Mouse (Mus musculus) MEL-GATA-1-ER (cell line): Measurements from ENCODE around the gene Heatr5a.
A peak's percentile ranks its signal among the peaks of the same experiment; 100 is the strongest.

ENCODE experiments used
- DNase-seq: peaks from one replicate; pipeline ENCODE4 v3.0.0-alpha.2; 2012; ENCODE audit warnings: low read depth; ENCODE audit errors: extremely low read depth

Gene Heatr5a

DNA sequence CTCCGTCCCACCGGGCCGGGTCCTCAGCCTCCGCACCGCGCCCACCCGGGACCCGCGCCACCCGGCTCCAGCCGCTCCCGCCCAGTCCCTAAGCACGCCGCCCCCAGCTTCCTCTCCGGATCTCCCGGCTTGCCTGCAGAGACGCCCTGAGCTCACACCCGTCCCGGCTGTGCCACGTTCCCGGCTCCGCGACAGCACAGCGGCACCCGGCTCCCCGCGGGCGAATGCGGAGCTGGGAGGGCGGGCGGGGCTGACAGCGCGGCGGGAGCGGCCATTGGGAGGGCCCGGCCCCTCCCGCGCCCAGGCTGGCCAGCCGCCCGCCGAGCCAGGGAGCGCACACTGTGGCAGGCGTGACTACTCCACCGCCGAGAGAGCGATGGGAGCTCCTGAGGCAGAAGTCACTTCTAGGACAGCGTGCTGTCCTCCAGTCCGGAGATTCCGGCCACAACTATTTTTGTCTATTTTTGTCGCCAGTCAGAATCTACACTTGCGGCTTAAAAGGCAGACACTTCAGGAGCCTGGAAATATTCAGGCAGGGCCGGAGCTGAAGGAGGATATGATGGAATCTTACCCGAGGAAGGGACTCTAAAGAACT is at the start of gene Heatr5a:
Gene Heatr5a, minus strand, starts transcription at position 252 of the 595 bp plus-strand sequence.
- DNase-seq: peak; percentile 61

DNA sequence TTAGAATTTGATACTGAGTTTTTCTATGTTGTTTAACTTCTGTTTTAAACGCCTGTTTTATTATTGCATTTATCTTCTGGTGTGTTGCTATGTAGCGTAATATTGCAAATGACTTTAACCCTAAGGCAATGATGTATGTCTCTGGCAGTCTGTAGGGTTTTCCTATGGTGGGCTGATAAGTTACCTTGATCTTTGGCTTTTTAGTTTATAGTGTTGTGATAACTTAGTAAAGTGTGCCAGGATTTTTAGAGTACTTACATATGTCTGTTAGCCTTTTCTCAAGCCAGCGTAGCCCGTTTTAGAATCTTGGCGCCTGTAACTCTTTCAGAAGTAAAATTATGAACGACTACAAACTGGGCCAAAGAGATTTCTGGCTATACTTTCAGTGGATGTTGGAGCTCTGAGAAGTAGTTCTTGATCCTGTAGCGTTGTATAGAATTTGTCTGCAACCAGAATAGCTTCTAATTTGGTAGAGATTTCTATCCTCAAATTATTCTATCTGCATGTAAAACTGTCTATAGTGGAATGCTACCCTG is 43.4 kb upstream of the Heatr5a start:
- no peak for DNase-seq

DNA sequence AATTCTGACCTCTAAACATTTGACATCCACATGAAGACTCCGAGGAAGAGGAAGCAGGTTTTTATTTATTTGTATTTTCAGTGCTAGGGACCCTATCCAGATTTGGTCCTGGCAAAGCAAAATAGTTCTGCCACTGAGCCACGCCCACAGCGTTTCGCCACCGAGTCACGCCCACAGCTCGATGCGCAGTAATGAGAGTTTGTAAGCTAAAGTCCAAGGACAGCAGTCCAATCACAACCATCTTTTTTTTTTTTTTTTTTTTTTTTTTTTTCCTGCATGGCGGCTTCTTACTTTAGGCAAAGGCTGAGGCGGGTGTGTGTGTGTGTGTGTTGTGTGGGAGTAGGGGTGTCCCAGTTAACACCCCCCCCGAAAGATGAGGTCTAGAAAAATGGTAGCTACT is 42.9 kb upstream of the Heatr5a start:
- DNase-seq: peak; percentile 36

DNA sequence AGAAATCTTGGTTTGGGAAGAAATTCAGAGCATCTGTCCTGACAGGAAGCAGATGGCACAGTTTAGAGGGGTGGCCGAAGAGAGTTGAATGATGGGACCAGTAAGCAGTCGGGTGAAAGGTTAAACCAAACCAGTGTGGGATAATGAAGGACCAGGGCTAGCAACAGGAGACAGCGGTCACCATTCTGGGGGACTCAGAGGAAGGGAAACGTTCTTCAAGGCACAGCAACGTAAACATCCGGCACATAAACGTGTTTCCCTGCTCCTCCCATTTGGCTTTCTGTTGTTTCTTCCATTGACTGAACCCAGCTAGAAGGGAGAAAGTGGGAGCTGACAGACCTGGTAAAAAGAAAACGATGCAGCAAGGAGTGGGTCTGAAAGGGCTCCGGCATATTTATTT is 42.2 kb upstream of the Heatr5a start:
- DNase-seq: no peak

DNA sequence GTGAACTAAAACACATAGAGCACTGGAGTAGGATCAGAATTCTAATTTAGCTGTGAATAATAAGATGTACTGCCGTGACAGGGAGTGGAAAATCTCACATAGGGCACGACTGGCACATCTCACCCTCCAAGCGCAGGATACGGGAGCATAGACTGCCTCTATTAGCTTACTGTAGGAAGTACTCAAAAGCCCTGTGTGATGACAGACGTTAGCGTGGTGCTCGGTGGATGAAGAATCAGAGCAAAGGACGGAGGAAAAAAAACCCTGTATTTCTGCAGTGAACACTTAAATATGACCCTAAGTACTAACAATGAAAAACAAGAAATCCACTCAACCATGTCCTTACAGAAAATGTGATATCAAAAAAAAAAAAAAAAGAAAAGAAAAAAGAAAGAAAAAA is 41.0 kb upstream of the Heatr5a start:
- DNase-seq: no peak

DNA sequence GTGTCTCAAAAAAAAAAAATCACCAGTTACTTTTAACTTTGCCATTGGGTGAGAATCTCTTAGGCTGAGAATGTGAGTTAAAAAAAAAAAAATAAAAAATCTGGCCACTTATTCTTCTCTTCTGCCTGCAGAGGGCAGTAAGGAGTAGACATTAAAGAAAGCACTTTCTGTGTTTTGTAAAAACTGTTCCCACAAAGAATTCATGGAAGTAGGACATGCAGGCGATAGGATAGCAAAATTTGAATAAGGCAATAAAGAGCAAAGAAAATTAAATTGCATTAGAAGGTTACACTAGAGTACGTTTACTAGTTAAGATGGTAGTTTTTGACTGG is 39.5 kb upstream of the Heatr5a start:
- DNase-seq: no peak

DNA sequence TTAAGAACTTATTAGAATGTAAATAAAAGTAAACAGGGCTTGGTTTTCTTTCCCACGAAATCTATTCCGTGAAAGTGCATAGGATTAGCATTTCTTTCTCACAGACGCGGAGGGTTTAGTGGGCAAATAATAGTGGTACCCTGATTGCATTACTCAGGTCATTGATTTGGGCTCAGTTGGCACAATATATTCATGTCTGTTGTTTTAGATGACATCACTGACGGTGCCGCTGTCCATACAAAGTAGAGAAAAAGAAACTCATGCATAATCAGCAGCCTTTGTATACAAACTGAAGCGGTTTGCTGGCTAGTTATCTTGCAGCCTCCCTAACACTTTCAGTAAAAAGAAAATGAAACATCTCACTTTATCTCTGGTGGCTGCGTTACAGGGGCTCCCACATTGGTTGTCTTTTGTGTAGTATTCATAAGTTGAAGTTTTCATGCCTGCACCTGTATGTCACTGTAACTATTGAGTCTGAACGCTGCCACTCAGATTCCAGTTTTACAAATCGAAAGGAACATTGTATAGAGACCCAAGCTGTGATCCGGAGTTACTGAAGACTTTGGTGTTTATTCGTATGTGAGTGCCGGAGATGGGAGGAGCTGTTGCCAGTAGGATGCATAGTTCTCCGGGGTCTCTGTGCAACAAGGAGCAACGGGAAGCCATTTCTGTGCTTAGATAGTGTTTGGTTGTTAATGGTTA is 39.0 kb upstream of the Heatr5a start:
- DNase-seq: no peak

DNA sequence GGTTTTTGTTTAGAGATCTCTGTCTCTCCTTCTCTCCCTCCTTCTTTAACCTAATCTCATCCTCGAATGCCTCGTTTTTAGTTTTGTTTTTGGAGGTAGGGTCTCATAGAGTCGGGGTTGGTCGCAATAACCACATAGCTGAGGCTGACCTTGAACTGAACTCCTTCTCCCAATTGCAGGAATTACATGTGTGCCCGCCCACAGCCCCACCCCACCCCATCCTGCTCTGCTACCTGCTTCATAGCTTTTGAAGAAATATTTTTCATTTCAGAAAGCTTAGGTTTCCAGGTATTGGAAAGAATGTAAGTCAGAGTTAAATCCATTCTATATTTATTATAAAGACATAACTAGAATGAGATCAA is 35.5 kb upstream of the Heatr5a start:
- no peak for DNase-seq

DNA sequence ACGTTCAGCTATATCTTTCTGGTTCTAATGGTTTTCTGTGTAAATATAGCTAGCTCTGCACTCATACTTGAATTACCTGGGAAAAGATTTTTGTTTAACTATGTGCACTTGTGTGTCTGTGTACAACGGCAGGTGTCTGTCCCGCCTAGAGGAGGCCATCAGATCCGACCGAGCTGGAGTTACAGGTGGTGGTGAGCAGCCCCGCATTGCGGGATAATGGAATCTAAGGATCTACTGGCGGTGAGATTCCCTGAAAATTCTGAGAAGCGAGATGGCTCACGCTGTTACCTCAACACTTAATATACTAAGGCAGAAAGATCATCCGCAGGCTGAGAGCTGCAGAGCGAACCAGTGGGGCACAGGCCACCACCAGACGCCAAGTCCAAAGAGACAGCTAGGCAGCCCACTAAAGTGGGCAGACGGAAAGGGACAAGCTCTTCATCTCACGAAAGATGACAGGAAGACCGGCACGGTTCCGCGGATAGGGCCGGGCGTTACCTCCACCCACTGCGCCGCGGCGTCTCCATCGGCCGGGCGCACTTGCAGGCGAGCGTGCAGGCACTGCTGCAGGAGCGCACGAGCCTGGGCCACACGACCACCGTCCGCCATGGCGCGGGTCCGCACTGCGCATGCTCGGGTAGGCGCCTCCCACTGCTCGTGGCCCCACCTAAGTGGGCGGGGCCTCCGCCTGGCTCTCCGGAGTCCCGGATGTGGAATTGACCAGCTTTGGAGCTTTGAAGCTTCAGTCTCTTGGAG is 34.9 kb upstream of the Heatr5a start, which contains the start of gene Dtd2:
Gene Dtd2, minus strand, starts transcription at position 625 of the 756 bp plus-strand sequence.
- peak; percentile 58 for DNase-seq

DNA sequence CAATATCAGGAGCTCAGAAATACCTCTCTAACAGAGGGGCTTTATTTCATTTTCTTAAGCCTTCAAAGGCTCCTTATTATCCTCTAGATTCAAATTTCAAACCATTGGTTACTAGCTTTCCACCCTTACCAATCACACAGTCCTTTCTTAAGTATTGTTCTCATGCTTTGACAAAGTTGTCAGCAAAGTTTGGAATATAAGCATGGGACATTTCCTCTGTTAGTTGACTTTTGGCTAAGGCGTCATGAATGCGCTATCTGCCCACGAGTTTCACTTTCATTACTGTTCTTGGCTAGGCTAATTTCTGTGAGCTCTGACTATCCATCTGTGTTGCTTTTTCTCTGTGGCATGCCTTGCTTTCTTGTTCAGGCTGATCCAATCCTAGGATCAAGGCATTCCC is 31.6 kb upstream of the Heatr5a start:
- no peak for DNase-seq

DNA sequence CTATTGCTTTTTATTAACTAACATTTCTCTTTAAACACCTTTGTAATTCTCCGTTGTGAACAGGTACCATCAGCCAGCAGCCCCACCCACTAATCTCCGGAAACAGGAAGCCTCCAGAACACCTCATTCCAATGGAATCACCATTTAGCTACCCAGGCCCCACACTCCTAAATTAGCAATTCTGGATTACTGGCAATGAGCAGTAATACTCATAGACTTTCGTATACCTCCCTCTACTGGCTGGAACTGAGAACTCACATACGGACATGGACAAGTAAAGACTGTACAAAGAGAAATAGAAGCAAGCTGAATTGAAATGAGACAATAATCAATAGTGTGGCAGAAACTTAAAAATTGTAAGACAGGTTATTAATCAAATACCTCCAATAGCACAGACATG is 30.4 kb upstream of the Heatr5a start:
- peak; percentile 59 for DNase-seq

DNA sequence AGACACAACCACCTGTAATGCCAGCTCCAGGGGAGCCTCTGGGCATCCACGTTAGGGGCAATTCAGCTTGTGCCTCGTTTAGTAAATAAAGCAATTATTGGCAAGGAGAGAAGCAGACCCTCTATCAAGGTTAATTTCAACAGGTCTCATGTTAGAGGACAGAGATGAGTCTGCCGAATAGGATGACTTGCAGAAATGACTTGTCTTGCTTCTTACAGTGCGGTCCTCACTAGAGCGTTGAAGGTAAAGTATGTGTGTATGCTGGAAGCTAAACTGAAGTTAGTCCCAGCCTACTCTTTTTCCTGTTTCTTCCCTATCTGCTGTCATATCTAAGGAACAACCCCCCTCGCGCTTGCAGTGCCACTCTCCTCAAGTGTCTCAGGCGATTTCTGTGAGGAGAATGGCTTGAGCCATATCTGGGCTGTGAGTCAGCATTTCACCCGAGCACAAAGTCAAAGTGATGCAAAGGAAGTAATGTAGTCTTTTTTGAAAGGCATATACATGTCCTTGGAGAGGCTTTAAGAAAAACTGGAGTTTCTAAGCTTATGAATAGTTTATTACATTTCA is 27.3 kb upstream of the Heatr5a start:
- DNase-seq: peak; percentile 68

DNA sequence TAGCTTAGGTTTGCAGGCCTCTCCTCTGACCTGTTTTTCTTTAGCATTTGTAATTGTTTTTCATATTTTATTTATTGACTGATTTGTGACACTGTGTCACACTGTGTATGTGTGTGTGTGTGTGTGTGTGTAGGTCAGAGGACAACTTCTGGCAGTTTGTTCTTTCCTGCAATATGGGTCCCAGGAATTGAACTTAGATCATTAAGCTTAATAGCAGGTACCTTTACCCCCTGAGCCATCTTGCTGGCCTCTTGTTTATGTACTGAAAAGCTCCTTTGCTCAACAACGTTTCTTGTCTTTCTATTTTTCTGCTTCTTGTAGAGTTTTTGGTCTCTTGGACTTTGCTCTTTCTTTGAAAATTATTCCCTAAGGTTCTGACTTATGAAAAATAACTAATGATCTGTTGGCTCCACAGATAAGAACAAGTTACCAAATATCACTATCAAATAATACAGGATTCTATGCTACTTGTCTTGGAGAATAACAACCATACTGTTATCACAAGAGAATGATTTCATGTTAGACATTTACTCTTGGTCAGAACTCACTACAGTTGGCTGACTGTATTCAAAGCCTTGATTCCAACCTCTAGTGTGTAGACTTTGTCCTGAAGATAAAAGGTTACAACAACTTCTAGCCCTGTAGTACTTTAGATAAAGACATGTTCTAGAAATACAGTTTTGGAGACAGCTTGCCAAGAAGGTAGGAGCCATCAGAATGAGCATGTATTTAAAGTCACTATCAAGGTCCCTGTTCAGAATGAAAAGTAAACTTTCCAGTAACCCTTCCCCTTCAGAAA is 24.8 kb upstream of the Heatr5a start:
- DNase-seq: no peak

DNA sequence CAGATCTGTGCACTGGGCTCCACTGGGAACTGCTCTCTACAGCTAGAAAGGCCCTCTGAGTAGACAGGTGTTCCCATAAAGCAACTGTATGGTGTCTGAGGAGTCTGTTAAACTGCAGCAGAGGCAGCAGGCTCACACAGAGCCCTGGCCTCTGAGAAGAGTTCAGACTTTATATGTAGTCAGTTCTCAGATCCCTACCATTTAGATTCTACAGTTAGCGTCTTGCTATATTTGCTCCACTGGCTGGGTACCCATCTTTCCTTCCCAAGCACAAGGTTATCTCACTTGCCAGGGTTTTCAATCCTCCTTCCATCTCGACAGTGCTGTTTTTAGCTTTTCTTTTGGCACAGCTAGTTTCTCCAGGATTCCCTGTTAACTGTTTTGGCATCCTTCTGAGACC is 19.5 kb upstream of the Heatr5a start:
- no peak for DNase-seq

DNA sequence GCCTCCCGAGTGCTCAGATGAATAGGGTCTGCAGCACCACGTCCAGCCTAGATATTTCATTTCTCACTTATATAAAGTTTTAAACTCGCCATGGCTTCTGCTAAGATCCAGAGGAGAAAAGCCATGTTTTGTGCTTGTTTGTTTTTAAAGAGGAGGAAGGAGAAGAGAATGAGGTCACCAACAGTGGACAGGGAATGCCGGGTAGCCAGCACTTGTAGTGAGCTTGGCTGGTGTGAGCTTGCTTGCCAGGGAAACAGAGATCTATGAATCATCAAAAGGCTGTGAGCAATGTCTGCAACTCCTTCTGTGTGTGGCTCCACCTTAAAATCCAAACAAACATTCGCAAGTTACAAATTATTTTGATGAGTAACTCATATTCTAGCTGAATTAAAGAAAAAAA is 17.4 kb upstream of the Heatr5a start:
- DNase-seq: no peak

DNA sequence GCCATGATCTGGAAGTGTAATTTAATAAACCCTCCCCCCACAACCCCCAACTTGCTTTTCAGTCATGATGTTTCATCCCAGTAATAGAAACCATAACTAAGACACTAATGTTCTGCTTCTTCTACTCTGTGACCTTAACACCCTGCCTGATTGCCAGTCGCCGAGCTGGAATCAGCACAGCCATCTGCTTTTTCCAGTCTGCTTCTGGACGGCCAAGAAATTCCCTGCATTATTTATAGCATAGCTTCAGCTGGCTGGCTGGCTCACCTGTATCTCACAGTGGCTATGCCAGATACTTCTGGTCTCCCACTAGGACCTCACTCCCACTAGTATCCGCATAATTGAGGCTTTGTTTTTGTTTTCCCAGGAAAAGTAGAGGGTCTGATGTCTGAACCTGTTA is 14.7 kb upstream of the Heatr5a start:
- no peak for DNase-seq

DNA sequence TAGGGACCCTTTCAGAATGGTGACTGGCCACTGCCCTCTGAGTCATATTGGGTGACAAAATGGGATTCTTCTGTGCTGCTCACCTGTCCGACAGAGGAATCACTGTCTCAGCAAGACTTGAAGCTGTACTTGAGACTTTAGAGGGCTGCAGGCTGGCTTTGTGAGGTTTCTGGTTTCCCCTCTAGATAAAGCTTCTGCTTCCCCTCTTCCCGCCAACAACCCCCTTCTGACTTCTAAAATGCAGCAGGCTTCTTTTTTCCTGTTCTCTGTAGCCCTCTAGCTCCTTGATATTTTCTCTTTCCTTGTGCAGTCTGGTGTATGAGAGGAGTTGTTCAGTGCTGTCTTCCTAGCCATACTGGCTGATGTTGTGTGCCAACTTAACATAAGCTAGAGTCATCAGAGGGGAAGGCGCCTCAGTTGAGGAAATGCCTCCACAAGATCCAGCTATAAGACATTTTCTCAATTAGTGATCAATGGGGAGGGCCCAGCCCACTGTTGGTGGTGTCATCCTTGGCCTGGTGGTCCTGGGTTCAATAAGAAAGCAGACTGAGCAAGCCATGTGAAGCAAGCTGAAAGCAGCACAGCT is 14.1 kb upstream of the Heatr5a start:
- DNase-seq: no peak

DNA sequence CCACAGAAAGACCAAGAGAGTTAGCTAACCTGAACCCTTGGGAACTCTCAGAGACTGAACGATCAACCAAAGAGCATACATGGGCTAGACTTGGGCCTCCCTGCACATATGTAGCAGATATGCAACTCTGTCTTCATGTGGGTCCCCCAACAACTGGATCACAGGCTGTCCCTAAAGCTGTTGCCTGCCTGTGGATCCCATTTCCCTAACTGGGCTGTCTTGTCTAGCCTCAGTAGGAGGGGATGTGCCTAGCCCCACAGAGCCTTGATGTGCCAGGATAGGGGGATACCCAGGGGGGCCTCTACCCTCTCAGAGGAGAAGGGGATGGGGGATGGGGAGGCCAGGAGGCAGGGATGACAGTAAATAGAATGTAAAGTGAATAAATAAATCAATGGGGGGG is 12.5 kb upstream of the Heatr5a start:
- no peak for DNase-seq

DNA sequence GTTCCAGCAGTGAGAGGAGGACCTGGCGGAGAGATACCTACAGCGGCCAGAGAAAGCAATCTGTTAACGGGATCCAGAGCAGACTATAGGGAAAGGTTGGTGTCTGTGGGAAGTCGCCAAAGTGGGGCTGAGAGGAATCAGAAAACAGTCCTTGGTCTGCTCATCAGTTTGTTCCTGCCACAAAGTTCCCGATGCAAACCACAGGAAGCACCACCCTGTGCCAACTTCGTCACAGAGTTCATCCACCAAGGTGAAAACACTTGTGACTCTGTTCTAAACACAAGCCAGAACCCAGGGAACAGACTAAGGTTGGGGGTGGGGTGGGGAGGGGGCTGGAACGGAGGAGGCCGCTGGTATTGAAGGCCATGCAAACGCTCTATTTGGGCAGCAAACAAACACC is 5.4 kb upstream of the Heatr5a start:
- DNase-seq: no peak

DNA sequence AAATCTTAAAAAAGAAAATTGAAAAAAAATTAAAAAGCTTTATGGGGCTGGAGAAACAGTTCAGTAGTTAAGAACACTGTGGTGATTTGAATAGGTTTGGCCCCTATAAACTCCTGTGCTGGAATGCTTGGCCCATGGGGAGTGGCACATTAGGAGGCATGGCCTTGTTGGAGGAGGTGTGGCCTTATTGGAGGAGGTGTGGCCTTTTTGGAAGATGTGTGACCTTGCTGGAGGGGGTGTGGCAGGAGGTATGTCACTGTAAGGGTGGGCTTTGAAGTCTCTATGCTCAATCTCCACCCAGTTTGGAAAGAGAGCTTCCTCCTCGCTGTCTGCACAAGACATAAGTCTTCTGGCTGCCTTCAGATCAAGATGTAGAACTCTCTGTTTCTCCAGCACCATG is 3.3 kb upstream of the Heatr5a start:
- no peak for DNase-seq
